Mouse (Mus musculus) neural tube, embryonic 14.5 days (tissue): ENCODE results near the gene Gnao1. TPM values are rescaled to one million over a fixed set of nuclear protein-coding genes. Genes with fewer than 3 reads are reported as not detected.

ENCODE experiments used
- ATAC-seq: fragments of 200-750 bp; cut with Nextera tagmentation; 2 replicates; pipeline ENCODE4 v1.8.0; 2017; ENCODE audit warnings: low read depth, mild to moderate bottlenecking, moderate TSS enrichment, moderate library complexity
- H3K27ac ChIP-seq: fragments of 300-500 bp; sonication (generic); 2 replicates; pipeline ENCODE4 v1.5.1; 2014; ENCODE audit warnings: low read depth, mild to moderate bottlenecking, control low read depth, low read length, moderate library complexity, mixed read lengths
- H3K27me3 ChIP-seq: fragments of 300-500 bp; sonication (generic); 2 replicates; pipeline ENCODE4 v1.6.1; 2014; ENCODE audit warnings: low read length; ENCODE audit not compliant: control insufficient read depth, insufficient read depth
- H3K36me3 ChIP-seq: fragments of 300-500 bp; sonication (generic); 2 replicates; pipeline ENCODE4 v1.6.1; 2014; ENCODE audit warnings: low read length, mixed read lengths; ENCODE audit not compliant: control insufficient read depth, insufficient read depth
- H3K4me1 ChIP-seq: fragments of 300-500 bp; sonication (generic); 2 replicates; pipeline ENCODE4 v1.6.1; 2014; ENCODE audit warnings: low read length; ENCODE audit not compliant: control insufficient read depth, insufficient read depth
- H3K4me2 ChIP-seq: fragments of 300-500 bp; sonication (generic); 2 replicates; pipeline ENCODE4 v1.6.1; 2014; ENCODE audit warnings: mild to moderate bottlenecking, low read depth, low read length, control low read depth
- H3K4me3 ChIP-seq: fragments of 300-500 bp; sonication (generic); 2 replicates; pipeline ENCODE4 v1.5.1; 2014; ENCODE audit warnings: low read depth, low read length, control low read depth, mixed read lengths
- H3K9ac ChIP-seq: fragments of 300-500 bp; sonication (generic); replicated peaks from 2 replicates; pipeline ENCODE4 v1.6.1; 2014; ENCODE audit warnings: low read depth, mild to moderate bottlenecking, control low read depth, low read length, mixed read lengths
- H3K9me3 ChIP-seq: fragments of 300-500 bp; sonication (generic); 2 replicates; pipeline ENCODE4 v1.6.1; 2016; ENCODE audit warnings: low read length; ENCODE audit not compliant: control insufficient read depth
- WGBS: fragments of 180-500 bp; shearing (Covaris S2); extraction: QIAGEN DNeasy Blood & Tissue Kit; methylation state at CpG from one replicate; pipeline ENCODE4 v1.1.7; 2014; 5-methylcytosine and 5-hydroxymethylcytosine counted together
- polyA plus RNA-seq: library from polyadenylated mRNA; unstranded; fragments of >200 nt; fragmentation: Nextera tagmentation; extraction: Ambion mirVana; gene quantifications from 2 replicates; pipeline ENCODE4 v1.2.1, GENCODE M21; 2014

The Gnao1 gene
- polyA plus RNA-seq, 1 experiment from 2014 or later: 214 TPM

DNA sequence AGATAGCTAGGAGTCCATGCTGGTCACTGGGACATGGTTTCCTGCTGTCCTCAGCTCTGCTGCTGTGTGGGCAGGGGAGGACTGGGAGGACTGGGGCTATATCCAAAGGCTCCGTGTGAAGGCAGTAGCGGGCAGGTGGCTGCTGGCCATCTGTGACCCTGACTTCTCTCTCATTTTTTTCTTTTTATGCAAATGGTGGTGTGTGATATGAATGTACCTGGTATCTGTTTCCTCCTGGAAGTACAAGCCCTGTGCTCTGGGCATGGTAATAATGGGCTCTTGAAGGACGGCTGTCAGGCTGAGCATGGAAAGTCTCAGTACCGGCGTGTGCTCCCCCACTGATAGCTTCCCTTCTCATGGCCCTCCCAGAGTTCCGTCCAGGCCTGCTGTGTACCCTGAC lies 151.1 kb downstream of the Gnao1 start:
- WGBS: 90% methylated on average over 6 of the region's 6 CpGs
- Histone ChIP-seq H3K4me3 (no peak overlapping the region), H3K36me3 (peaks cover 60% of the 10 kb centered on the region)

DNA sequence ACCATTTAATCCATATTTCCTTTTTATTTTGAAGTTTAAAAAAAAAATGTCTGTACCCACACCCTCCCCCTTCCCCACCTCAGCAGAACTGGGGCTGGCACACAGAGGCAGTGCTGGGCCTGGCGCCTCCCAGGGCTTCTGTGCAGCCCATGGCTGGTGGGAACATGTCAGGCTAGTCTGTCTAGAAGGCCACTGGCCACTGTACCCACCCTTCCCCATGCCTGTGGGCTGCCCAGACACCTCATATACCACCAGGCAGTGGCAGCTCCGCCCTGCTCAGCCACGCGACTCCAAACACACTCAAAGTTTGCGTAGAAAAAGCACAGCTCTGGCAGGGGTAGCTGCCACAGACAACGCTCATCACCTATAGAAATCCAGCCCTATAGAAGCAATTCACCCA lies 158.5 kb downstream of the Gnao1 start:
- Histone ChIP-seq H3K9me3 (no peaks in the 10 kb centered on the region), H3K4me2 (no peak overlapping the region), H3K4me1 (no peaks in the 10 kb centered on the region), H3K36me3 (peaks cover 54% of the 10 kb centered on the region), H3K9ac (no peak overlapping the region), H3K27ac (no peak overlapping the region), H3K27me3 (no peaks in the 10 kb centered on the region), H3K4me3 (no peak overlapping the region)
- 65% methylated on average over 6 of the region's 6 CpGs for WGBS
- no peak for ATAC-seq

More for the DNA sequence above, 151.1 kb downstream of the Gnao1 start:
- ATAC-seq: no peak
- Histone ChIP-seq H3K4me1 (no peaks in the 10 kb centered on the region), H3K4me2 (no peak overlapping the region), H3K9me3 (no peaks in the 10 kb centered on the region), H3K9ac (no peak overlapping the region), H3K27me3 (no peaks in the 10 kb centered on the region), H3K27ac (no peak overlapping the region)

DNA sequence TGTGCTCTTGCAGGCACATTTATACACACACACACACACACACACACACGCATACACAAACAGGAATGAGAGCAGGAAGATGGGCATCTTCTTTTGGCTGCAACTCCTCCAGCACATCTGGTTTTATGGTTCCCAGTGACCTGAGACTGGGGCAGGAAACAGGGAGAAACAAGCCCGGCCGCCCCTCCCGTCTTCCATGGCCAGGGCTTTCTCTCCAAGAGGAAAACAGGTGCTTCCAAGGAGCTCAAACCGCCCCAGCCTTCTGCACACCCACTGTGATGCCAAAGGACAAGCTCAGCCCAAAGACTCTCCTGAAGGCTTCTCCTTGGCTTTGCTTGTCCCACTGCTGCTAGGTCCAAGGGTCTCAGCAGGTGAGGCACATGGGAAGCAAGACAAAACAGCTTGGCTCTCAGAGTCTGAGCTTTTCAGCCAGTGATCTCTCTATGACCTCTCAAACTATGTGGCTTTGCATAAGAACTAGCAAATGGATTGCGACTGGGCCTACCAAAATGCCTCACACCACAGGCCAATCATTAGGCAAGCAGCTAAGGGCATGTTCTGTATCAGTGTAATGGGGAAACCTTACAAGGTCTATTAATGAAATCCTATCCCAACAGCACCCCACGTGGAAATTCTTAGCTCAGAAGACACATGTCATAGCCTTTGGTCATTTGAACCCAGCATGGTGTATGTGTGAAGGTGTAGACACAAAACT lies 160.0 kb downstream of the Gnao1 start:
- no peak overlapping the region for H3K4me2 ChIP-seq
- no peaks in the 10 kb centered on the region for H3K27me3 ChIP-seq
- no peaks in the 10 kb centered on the region for H3K9me3 ChIP-seq
- WGBS: 71% methylated on average over 7 of the region's 7 CpGs
- no peaks in the 10 kb centered on the region for H3K4me1 ChIP-seq
- no peak overlapping the region for H3K9ac ChIP-seq
- peaks cover 53% of the 10 kb centered on the region for H3K36me3 ChIP-seq
- no peak overlapping the region for H3K27ac ChIP-seq
- ATAC-seq: no peak
- H3K4me3 ChIP-seq: no peak overlapping the region

DNA sequence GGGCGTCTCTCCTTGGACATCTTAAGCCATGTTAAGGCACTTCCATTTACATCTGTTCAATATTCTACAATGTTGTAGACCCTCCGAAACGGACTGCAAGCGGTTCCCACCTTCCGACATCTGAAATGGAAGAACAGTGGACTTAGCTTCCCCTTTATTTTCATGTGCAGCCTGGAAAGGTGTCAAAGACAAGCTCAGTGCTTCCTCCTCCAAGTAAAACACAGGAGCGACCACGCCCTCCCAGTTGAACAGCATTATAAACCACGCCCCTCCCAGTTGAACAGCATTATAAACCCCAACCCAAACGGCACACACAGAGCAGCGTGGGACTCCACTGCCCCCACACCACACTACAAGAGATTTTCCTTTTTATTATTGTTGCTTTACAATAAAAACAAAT lies 161.7 kb downstream of the Gnao1 start:
- Histone ChIP-seq H3K9me3 (no peaks in the 10 kb centered on the region), H3K9ac (no peak overlapping the region), H3K4me2 (no peak overlapping the region), H3K36me3 (peaks cover 49% of the 10 kb centered on the region), H3K4me3 (no peak overlapping the region), H3K27me3 (no peaks in the 10 kb centered on the region), H3K4me1 (no peaks in the 10 kb centered on the region), H3K27ac (no peak overlapping the region)
- no peak for ATAC-seq
- WGBS: 80% methylated on average over 10 of the region's 10 CpGs

DNA sequence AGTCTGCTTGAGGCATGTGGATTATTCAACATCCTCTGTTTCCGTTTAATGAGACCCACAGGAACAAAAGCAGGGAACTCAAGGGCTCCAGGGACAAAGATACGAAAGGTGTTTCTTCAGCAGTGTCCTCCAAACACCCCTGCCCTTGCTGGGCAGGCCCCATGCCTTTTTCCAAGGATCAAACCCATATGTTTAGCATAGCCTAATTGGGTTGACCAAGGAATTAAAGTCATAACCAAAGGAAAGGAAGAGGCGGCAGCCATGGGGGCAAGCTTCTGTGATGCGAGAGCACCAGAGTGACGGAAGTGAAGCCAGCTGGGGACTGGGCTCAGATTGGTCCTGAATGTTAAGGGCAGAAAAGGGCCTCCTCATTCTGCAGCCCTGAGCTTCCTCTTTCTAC lies 162.4 kb downstream of the Gnao1 start:
- Histone ChIP-seq H3K4me2 (no peak overlapping the region), H3K9ac (no peak overlapping the region), H3K36me3 (peaks cover 46% of the 10 kb centered on the region), H3K4me3 (no peak overlapping the region), H3K4me1 (no peaks in the 10 kb centered on the region), H3K27ac (no peak overlapping the region), H3K9me3 (no peaks in the 10 kb centered on the region), H3K27me3 (no peaks in the 10 kb centered on the region)
- 87% methylated on average over 5 of the region's 5 CpGs for WGBS
- ATAC-seq: no peak

DNA sequence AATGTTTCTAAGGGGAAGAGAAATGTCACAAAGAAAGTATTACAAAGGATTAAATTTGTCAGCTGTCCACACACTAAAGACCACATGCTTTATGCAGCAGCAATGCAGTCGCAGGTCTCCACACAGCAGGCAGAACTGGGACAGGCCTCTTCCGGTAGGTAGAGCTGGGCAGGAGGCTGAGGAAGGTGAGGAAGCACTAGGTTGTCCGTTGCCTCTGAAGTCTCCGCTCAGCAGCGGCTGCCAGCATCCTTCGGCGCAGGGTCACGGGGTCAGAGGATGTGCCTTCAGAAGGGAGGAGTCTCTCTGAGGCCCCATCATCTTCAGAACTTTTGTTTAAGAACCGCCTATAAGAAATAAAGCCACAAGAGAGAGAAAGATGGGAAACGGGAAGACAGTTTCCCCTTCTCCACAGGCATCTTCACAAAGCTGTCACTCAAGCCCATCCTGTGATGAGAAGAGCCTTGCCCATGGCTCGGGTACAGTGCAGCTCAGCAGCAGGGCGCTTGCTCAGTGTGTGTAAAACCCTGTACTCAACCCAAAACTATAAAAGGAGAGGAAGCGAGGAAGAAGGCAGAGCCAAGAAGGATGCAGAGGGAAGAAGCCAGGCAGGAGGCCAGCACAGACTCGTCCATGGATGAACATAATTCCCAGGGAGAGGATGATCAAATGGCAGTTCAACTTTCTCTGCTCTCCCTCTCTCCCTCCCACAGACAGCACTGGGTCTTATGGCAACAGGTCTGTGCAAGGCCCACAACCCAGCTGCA lies 163.4 kb downstream of the Gnao1 start:
- H3K4me2 ChIP-seq: no peak overlapping the region
- WGBS: 86% methylated on average over 14 of the region's 14 CpGs
- H3K27ac ChIP-seq: no peak overlapping the region
- H3K9me3 ChIP-seq: no peaks in the 10 kb centered on the region
- ATAC-seq: no peak
- no peaks in the 10 kb centered on the region for H3K27me3 ChIP-seq
- H3K4me3 ChIP-seq: no peak overlapping the region
- no peak overlapping the region for H3K9ac ChIP-seq
- no peaks in the 10 kb centered on the region for H3K4me1 ChIP-seq
- peaks cover 39% of the 10 kb centered on the region for H3K36me3 ChIP-seq

DNA sequence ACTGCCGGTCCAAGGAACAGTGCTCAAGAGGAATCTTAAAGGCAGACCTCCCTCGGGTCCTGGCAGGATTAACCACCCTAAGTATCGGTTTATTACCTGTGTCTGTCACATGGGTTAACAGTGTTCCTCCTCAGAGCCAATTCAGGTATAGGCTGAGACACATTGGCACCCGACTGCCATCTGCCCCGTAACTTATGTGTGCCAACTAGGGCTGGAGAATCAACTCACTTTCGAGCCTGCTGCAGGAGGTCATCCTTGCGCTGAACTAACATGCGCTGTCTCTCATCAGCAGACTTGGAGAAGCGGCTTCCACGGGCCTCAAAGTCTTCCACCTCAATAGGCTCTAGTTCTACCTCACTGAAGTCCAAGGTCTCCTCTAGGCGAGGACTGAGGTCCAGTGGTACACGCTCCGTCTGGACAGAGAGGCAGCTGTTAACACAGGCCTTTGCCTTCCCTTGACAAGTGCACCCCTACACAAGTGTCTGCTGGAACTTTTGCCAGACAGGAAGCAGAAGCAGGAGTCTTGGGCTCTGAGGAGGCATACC lies 164.1 kb downstream of the Gnao1 start:
- Histone ChIP-seq H3K9ac (no peak overlapping the region), H3K4me3 (no peak overlapping the region), H3K4me1 (no peaks in the 10 kb centered on the region), H3K36me3 (peaks cover 39% of the 10 kb centered on the region), H3K4me2 (no peak overlapping the region), H3K9me3 (no peaks in the 10 kb centered on the region), H3K27ac (no peak overlapping the region), H3K27me3 (no peaks in the 10 kb centered on the region)
- 93% methylated on average over 13 of the region's 13 CpGs for WGBS
- no peak for ATAC-seq

DNA sequence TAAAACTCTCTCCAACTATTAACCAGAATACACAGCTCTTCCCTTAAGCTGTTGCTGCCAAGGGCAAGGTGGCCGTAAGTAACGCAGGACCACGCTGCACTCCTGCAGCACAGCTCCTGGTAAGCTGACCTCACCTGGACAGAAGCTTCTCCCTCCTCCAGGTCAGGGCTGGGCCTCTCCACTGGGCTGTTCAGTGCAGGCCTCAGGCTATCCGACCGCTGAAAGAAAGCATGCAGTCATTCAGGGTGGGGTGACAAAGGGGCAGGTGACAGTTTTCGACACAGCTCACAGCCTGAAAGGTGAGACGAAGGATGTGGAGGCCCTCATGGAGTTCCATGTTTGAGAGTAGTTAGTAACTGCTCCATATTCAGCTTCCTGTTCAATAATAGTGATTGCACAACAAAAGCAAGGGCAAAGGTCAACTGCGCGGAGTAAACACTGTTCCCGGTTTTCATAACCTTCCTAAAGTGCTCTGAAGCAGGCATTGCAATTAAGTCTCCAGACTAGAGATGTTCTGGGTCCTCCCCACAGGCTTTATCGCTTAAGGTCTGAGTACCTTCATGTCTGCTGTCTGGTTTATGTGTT lies 164.9 kb downstream of the Gnao1 start:
- Histone ChIP-seq H3K9me3 (no peaks in the 10 kb centered on the region), H3K9ac (no peak overlapping the region), H3K36me3 (peaks cover 39% of the 10 kb centered on the region), H3K4me2 (no peak overlapping the region), H3K4me3 (no peak overlapping the region), H3K27ac (no peak overlapping the region), H3K4me1 (no peaks in the 10 kb centered on the region), H3K27me3 (no peaks in the 10 kb centered on the region)
- WGBS: 94% methylated on average over 11 of the region's 11 CpGs
- no peak for ATAC-seq

DNA sequence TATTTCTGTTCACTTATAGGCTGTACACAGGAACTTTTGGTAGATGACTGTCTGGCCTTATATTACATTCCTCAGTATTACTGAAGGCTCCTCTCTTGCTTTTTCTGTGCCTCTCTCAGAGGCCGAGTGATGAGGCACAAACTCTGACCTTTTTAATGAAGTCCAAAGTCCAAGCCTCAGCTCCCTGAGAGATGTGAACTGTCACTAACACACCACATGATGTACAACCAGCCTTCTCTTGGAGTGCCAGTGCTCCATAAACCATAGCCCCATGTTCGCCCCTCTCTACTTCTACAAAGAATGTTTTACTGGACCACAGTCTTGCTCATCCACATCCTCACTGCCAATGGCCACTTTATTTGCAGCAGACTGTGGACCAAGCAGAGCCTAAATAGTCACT lies 165.6 kb downstream of the Gnao1 start:
- Histone ChIP-seq H3K4me3 (no peak overlapping the region), H3K4me2 (no peak overlapping the region), H3K27me3 (no peaks in the 10 kb centered on the region), H3K27ac (no peak overlapping the region), H3K4me1 (no peaks in the 10 kb centered on the region), H3K36me3 (peaks cover 46% of the 10 kb centered on the region), H3K9me3 (no peaks in the 10 kb centered on the region), H3K9ac (no peak overlapping the region)
- no peak for ATAC-seq
- 87% methylated on average over 2 of the region's 2 CpGs for WGBS
